Mouse (Mus musculus) c-Kit-positive CD71-negative TER-119-negative erythroid progenitor cells, embryonic 14.5 days (primary cell): Measurements from ENCODE around the gene Cdt1.

Experiments used
- DNase-seq: peaks from one replicate; pipeline ENCODE4 v3.0.0-alpha.2; 2013; ENCODE audit warnings: low read depth

The Cdt1 gene

DNA sequence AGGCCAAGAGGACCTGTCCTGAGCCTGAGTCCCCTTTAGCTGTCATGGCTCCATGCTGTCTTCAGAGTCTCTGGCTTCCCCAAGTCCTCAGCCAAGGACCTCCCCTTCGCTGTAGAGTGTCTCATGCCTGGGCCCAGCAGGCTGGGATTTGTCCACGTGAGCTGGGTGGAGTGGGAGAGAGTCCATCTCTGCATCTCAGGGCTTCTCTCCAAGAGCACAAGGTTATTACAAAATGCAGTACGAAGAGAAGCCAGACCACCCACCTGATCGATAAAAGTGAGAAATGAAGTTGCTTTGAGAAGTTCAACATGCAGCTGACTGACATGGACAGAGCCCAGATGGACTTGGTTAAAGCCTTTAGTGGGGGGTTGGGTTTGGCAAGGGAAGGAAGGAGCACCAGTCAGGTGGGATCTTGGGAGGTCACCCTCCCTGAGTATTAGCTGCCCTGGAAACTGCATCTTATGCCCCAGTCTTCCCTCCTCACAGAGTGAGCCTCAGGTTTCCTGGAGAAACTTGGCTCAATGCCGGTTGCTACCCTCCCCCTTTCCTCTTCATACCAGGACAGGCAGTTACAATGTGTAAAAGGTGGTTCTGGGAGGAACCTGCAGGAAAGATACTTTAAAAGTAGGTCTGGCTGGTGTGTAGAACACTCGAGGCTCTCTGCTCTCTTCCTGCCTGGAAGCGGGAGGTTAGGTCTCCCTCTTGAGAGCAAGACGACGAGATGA lies 48.5 kb downstream of the Cdt1 start:
- DNase-seq, result no peak

- DNase-seq, result peak; percentile 73
Measured at GRCm38 (mm10) chr8:122617947-122618546, 50.2 kb downstream of the Cdt1 start.

DNA sequence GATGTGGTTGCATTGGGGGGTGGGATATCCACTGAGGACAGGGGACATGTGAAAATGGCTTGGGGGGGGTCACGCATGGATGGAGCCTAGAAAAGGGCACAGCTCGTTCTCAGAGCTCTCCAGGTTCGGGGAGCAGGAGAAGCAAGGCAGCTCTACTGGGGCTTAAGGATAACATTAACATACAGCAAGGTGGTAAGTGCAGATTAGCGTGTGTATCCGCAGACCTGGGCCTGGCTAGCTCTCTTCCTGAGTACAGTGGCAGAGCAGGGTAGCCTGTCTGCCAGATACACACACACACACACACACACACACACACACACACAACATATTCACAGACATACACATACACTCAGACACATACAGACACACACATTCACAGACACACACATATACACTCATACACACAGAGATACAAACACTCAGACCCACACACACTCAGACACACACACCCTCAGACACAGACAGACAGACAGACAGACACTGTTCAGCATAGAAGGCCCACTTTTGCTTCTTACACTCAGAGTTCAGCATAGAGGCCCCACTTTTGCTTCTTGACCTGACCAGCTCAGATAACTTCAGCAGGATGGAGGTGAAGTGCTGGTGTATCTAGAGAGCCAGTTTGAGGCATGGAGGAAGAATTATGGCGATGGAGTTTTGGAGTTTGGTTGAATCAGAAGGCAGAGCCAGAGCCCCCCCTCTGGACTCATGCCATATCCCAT lies 51.0 kb downstream of the Cdt1 start:
- DNase-seq, result no peak

GRCm38 (mm10) chr8:122620446-122620845 lies 52.6 kb downstream of the Cdt1 start:
- DNase-seq, result no peak

DNA sequence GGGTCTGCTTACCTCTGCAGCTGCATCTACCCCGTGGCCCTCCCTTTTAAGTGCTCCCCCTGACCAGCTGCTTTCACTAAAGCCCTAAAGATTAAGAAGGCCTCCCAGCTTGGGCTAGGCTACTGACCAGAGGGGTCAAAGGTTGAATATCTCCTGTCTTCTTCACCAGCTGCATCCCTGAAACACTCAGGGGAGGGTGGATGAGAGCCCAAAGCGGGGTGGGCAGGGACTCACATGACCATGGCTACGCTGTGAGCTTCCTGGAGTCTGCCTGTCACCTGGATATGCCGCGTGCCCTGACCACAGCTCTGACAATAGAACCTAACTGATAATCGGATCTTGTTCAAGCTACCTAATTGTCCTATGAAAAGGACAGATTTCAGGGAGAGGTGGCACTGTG lies 54.9 kb downstream of the Cdt1 start, which contains the start of gene Pabpn1l:
Gene Pabpn1l, minus strand, starts transcription at position 13 of the 400 bp plus-strand sequence.
- no peak for DNase-seq
